Mouse (Mus musculus) megakaryocyte, embryonic 14.5 days (primary cell): ENCODE measurements at regions not wholly inside any gene's neighbourhood (a gene's known extent, or its start where the extent isn't known, plus 50 kb on each side); places are given as distances from the start of the nearest gene placed in this dataset.

Experiments
- FLI1 ChIP-seq: IDR thresholded peaks from 2 replicates; pipeline ENCODE4 v1.6.1; 2012; ENCODE audit warnings: low read length, inconsistent platforms, mixed read lengths
- GATA1 ChIP-seq: IDR thresholded peaks from 3 replicates; pipeline ENCODE4 v1.6.1; 2012; ENCODE audit warnings: mixed read lengths, low read length, inconsistent platforms, borderline replicate concordance

GRCm38 (mm10) chr1:154981687-154982086 is 97.4 kb upstream of the Cacna1e start:
- TF ChIP-seq FLI1 (no peak), GATA1 (no peak)
